Mouse (Mus musculus) midbrain, postnatal 0 days (tissue): Measurements from ENCODE around the gene Apol10a. TPM values are rescaled to one million over a fixed set of nuclear protein-coding genes. Genes with fewer than 3 reads are reported as not detected.
"Not testable (repeated sequence)": the region's sequence is repeated elsewhere in the genome, so short reads cannot be mapped to it uniquely, and the experiment has no call there.

Experiments
- ATAC-seq: fragments of 200-750 bp; cut with Nextera tagmentation; 2 replicates; pipeline ENCODE4 v1.8.0; 2017; ENCODE audit warnings: moderate number of reproducible peaks, mild to moderate bottlenecking, moderate TSS enrichment, moderate library complexity; ENCODE audit not compliant: low FRiP score
- DNase-seq: peaks from one replicate; pipeline ENCODE4 v3.0.0-alpha.2; 2015; ENCODE audit warnings: low spot score
- H3K27ac ChIP-seq: fragments of 300-500 bp; sonication (generic); 2 replicates; pipeline ENCODE4 v1.5.1; 2014; ENCODE audit warnings: low read depth, mild to moderate bottlenecking, low read length, mixed read lengths
- H3K27me3 ChIP-seq: fragments of 300-500 bp; sonication (generic); 2 replicates; pipeline ENCODE4 v1.6.1; 2014; ENCODE audit warnings: low read length, control low read depth, mixed read lengths; ENCODE audit not compliant: insufficient read depth
- H3K36me3 ChIP-seq: fragments of 300-500 bp; sonication (generic); 2 replicates; pipeline ENCODE4 v1.6.1; 2014; ENCODE audit warnings: low read length, control low read depth, mixed read lengths; ENCODE audit not compliant: insufficient read depth
- H3K4me1 ChIP-seq: fragments of 300-500 bp; sonication (generic); 2 replicates; pipeline ENCODE4 v1.6.1; 2014; ENCODE audit warnings: mild to moderate bottlenecking, control low read depth, antibody characterized with exemption, low read length, mixed read lengths; ENCODE audit not compliant: insufficient read depth
- H3K4me2 ChIP-seq: fragments of 300-500 bp; sonication (generic); 2 replicates; pipeline ENCODE4 v1.6.1; 2014; ENCODE audit warnings: low read depth, mild to moderate bottlenecking, low read length, mixed read lengths; ENCODE audit not compliant: poor library complexity, severe bottlenecking
- H3K4me3 ChIP-seq: fragments of 300-500 bp; sonication (generic); 2 replicates; pipeline ENCODE4 v1.5.1; 2014; ENCODE audit warnings: low read depth, mild to moderate bottlenecking, low read length, moderate library complexity
- H3K9ac ChIP-seq: fragments of 300-500 bp; sonication (generic); replicated peaks from 2 replicates; pipeline ENCODE4 v1.6.1; 2014; ENCODE audit warnings: mild to moderate bottlenecking, low read length, moderate library complexity, mixed read lengths; ENCODE audit not compliant: poor library complexity, severe bottlenecking
- H3K9me3 ChIP-seq: fragments of 300-500 bp; sonication (generic); 2 replicates; pipeline ENCODE4 v1.6.1; 2016; ENCODE audit warnings: low read length, control low read depth
- CTCF ChIP-seq: IDR thresholded peaks from 2 replicates; pipeline ENCODE4 v1.5.1; 2016; ENCODE audit warnings: antibody characterized with exemption, mild to moderate bottlenecking
- WGBS: fragments of 180-500 bp; shearing (Covaris S2); extraction: QIAGEN DNeasy Blood & Tissue Kit; methylation state at CpG from one replicate; pipeline ENCODE4 v1.1.7; 2014; 5-methylcytosine and 5-hydroxymethylcytosine counted together
- polyA plus RNA-seq: library from polyadenylated mRNA; unstranded; fragments of >200 nt; fragmentation: Nextera tagmentation; extraction: Ambion mirVana; gene quantifications from 2 replicates; pipeline ENCODE4 v1.2.1, GENCODE M21; 2015
- total RNA-seq: library from RNA; depleted of rRNA; stranded (reverse); fragments of >200 nt; gene quantifications from 2 replicates; pipeline ENCODE4 v1.2.3, GENCODE M21; 2014; rRNA removed

Gene Apol10a
- total and polyA plus RNA-seq, 2 experiments from 2014 or later, result not detected

- Histone ChIP-seq H3K4me2 (no peak within 1 kb of the TSS), H3K4me3 (no peak within 1 kb of the TSS), H3K9me3 (no peaks in the 10 kb centered on the region), H3K27ac (no peak within 1 kb of the TSS), H3K36me3 (no peaks in the 10 kb centered on the region), H3K27me3 (no peaks in the 10 kb centered on the region), H3K9ac (no peak within 1 kb of the TSS), H3K4me1 (no peaks in the 10 kb centered on the region)
- ATAC-seq, result no peak
- DNase-seq, result no peak
- no peak for TF ChIP-seq CTCF
These were observed 56.4 kb downstream of the Apol10a start, which contains the start of gene Apol7c for GRCm38 (mm10) chr15:77533216-77533615. TSS of gene Apol7c (minus strand) at chr15:77533316.

DNA sequence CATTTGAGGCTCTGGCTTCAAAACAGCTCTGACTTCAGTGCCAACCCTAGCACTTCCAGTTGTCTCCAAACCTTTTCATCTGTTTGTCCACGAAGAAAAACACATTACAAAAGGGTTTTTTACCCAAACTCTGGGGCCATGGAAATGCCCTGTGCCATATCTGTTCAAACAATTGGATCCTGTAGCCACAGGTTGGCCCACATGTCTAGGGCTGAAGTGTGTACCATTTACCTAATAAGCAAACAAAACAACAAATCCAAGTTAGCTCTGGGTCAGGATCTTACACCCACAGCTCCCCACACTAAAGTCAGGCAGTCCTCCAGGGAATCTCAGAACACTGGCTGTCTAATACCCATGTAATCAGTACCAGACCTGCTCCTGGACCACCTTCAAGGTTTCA lies 62.4 kb downstream of the Apol10a start:
- not testable (repeated sequence) for DNase-seq, H3K4me2 ChIP-seq, H3K4me3 ChIP-seq, ATAC-seq, H3K9me3 ChIP-seq, H3K36me3 ChIP-seq, H3K9ac ChIP-seq, H3K27me3 ChIP-seq, H3K27ac ChIP-seq, H3K4me1 ChIP-seq
- WGBS, result 43% methylated on average over 1 of the region's 1 CpGs

Other genes starting within 250 kb of the Apol10a start
- gene Rbfox2, start 170.0 kb upstream of the Apol10a start, total RNA-seq, result 360 and 399 TPM in 2 replicates
- 96.4 and 96.6 TPM in 2 replicates for gene Rbfox2, start 170.0 kb upstream of the Apol10a start, polyA plus RNA-seq
- not detected in 2 replicates for gene Apol7a, start 77.9 kb upstream of the Apol10a start, total RNA-seq
- not detected in 2 replicates for gene Apol7a, start 77.9 kb upstream of the Apol10a start, polyA plus RNA-seq
- 0.16 and 0.42 TPM in 2 replicates for gene Apol9a, start 65.9 kb upstream of the Apol10a start, total RNA-seq
- gene Apol9a, start 65.9 kb upstream of the Apol10a start, polyA plus RNA-seq, result 0.39 and 0.80 TPM in 2 replicates
- gene Apol7b, start 29.6 kb upstream of the Apol10a start, total RNA-seq, result not detected in 2 replicates
- gene Apol7b, start 29.6 kb upstream of the Apol10a start, polyA plus RNA-seq, result not detected in 2 replicates
- gene Apol11a, start 31.2 kb downstream of the Apol10a start, total RNA-seq, result not detected in 2 replicates
- not detected in 2 replicates for gene Apol11a, start 31.2 kb downstream of the Apol10a start, polyA plus RNA-seq
- gene Apol7c, start 56.3 kb downstream of the Apol10a start, total RNA-seq, result not detected in 2 replicates
- gene Apol7c, start 56.3 kb downstream of the Apol10a start, polyA plus RNA-seq, result not detected in 2 replicates
- not detected in 2 replicates for gene 1700025B11Rik, start 84.8 kb downstream of the Apol10a start, total RNA-seq
- gene 1700025B11Rik, start 84.8 kb downstream of the Apol10a start, polyA plus RNA-seq, result 0.51 TPM in 1 of 2 replicates, not detected in the other
- not detected in 2 replicates for gene Apol10b, start 119.1 kb downstream of the Apol10a start, total RNA-seq
- gene Apol10b, start 119.1 kb downstream of the Apol10a start, polyA plus RNA-seq, result not detected in 2 replicates
- gene Gm36245, start 122.2 kb downstream of the Apol10a start, total RNA-seq, result not detected in 2 replicates
- not detected in 2 replicates for gene Gm36245, start 122.2 kb downstream of the Apol10a start, polyA plus RNA-seq
- gene Apol11b, start 166.2 kb downstream of the Apol10a start, total RNA-seq, result not detected in 2 replicates
- gene Apol11b, start 166.2 kb downstream of the Apol10a start, polyA plus RNA-seq, result not detected in 2 replicates
- not detected in 2 replicates for gene Apol7e, start 221.8 kb downstream of the Apol10a start, total RNA-seq
- gene Apol7e, start 221.8 kb downstream of the Apol10a start, polyA plus RNA-seq, result not detected in 2 replicates